In genomic region chr19:27254756-27255155, GRCm38 (mm10) we compare ENCODE assay signal across 22 mouse cellular contexts.
"Had no signal": no experiment of that assay in that cellular context is flagged by ENCODE, and none has a peak within 500 bp of the region (broad histone marks: within the 10 kb centered on the region; RNA-seq: fewer than 3 reads in every experiment).

No protein-coding gene starts in this region.

- H3K9me3 ChIP-seq: intestine, embryonic 15.5 days; limb, embryonic 12.5 days; limb, embryonic 15.5 days; lung, embryonic 15.5 days; megakaryocyte, embryonic 14.5 days; midbrain, embryonic 10.5 days; midbrain, embryonic 13.5 days; neural tube, embryonic 13.5 days; stomach, embryonic 15.5 days had no signal

- H3K4me3 ChIP-seq: intestine, embryonic 15.5 days; limb, embryonic 12.5 days; limb, embryonic 15.5 days; lung, embryonic 15.5 days; megakaryocyte, embryonic 14.5 days; midbrain, embryonic 10.5 days; midbrain, embryonic 13.5 days; myocyte; neural tube, embryonic 13.5 days; stomach, embryonic 15.5 days had no signal

- DNase-seq: left cerebral cortex, postnatal 4 days; liver, postnatal 0 days; lung, postnatal 10 days; lung, postnatal 36 days; retina, postnatal 1 day; right cerebral cortex, postnatal 25 days; spleen, adult 18-20 months; thymus, postnatal 36 days had no signal

- ATAC-seq: intestine, embryonic 15.5 days; liver, postnatal 0 days; midbrain, embryonic 13.5 days; midbrain, embryonic 16.5 days had no signal

- H3K27ac ChIP-seq: intestine, embryonic 15.5 days; kidney, postnatal 0 days; limb, embryonic 12.5 days; limb, embryonic 15.5 days; liver, embryonic 14.5 days; lung, embryonic 15.5 days; midbrain, embryonic 10.5 days; midbrain, embryonic 13.5 days; neural tube, embryonic 13.5 days; stomach, embryonic 15.5 days had no signal

- H3K9ac ChIP-seq: intestine, embryonic 15.5 days; limb, embryonic 12.5 days; limb, embryonic 15.5 days; liver, embryonic 14.5 days; liver, postnatal 0 days; lung, embryonic 15.5 days; midbrain, embryonic 13.5 days; neural tube, embryonic 13.5 days; stomach, embryonic 15.5 days had no signal

- H3K4me2 ChIP-seq: intestine, embryonic 15.5 days; limb, embryonic 12.5 days; limb, embryonic 15.5 days; liver, embryonic 11.5 days; lung, embryonic 15.5 days; midbrain, embryonic 13.5 days; neural tube, embryonic 13.5 days; stomach, embryonic 15.5 days had no signal

- H3K27me3 ChIP-seq: intestine, embryonic 15.5 days; limb, embryonic 12.5 days; limb, embryonic 15.5 days; lung, embryonic 15.5 days; megakaryocyte, embryonic 14.5 days; midbrain, embryonic 13.5 days; neural tube, embryonic 13.5 days; stomach, embryonic 15.5 days had no signal

- H3K36me3 ChIP-seq: intestine, embryonic 15.5 days; limb, embryonic 12.5 days; limb, embryonic 15.5 days; stomach, embryonic 15.5 days had no signal

- H3K4me1 ChIP-seq: intestine, embryonic 15.5 days; lung, embryonic 15.5 days; midbrain, embryonic 13.5 days; neural tube, embryonic 13.5 days; stomach, embryonic 15.5 days had no signal
